Mouse (Mus musculus) splenic B cell, adult 2 months (primary cell): ENCODE results near the gene Tktl1.
"Not testable (repeated sequence)": the region's sequence is repeated elsewhere in the genome, so short reads cannot be mapped to it uniquely, and the experiment has no call there.

ENCODE experiments used
- DNase-seq: peaks from one replicate; pipeline ENCODE4 v3.0.0-alpha.2; 2011; ENCODE audit warnings: low read depth, low spot score
- H3K27me3 ChIP-seq: 2 replicates; pipeline ENCODE4 v1.6.1; 2012; ENCODE audit warnings: mild to moderate bottlenecking, low read length, moderate library complexity, mixed read lengths; ENCODE audit not compliant: control insufficient read depth, poor library complexity, insufficient read depth, severe bottlenecking
- H3K36me3 ChIP-seq: 2 replicates; pipeline ENCODE4 v1.6.1; 2012; ENCODE audit warnings: mild to moderate bottlenecking, low read length, moderate library complexity, mixed read lengths; ENCODE audit not compliant: control insufficient read depth, poor library complexity, insufficient read depth, severe bottlenecking

Tktl1 gene

DNA sequence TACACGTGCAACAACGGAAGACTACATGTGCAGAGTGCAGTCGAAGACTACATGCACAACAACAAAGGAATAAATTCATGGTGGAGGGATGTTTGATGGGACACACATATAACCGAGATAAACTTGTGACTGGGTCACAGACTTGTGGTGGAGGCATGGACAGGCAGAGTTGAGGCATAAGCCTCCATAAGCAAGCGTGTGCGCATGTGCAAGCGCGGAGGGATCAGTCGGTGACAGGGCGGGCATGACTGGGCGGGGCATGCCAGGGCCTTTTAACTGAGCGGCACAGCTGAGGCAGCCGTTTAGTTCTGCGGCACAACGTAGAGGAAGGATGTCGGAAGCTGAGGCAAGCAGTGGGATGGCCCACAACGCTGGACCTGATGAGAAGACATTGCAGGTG is at the start of gene Tktl1:
Gene Tktl1 (plus strand): TSS at position 301 of the 400 bp plus-strand sequence.
- DNase-seq, result no peak
- Histone ChIP-seq H3K27me3 (no peaks in the 10 kb centered on the region), H3K36me3 (no peaks in the 10 kb centered on the region)

DNA sequence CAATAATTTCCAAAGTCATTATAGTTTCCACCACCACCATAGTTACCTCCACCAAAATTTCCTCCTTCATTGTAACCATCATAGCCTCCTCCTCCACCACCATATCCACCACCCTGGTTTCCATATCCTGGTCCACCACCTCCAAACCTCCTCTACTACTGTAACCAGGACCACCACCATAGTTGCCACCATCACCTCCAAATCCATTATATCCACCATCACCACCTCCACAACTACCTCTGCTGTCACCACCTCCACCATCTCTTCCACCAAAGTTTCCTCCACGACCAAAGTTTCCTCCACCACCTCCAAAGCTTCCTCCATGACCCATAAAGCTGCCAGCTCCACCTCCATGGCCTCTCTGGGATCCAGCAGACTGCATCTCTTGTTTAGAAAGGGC is 41.8 kb upstream of the Tktl1 start, which contains the start of gene Mecp2:
Gene Mecp2 (minus strand): TSS at position 101 of the 400 bp plus-strand sequence.
- not testable (repeated sequence) for DNase-seq, H3K27me3 ChIP-seq, H3K36me3 ChIP-seq

DNA sequence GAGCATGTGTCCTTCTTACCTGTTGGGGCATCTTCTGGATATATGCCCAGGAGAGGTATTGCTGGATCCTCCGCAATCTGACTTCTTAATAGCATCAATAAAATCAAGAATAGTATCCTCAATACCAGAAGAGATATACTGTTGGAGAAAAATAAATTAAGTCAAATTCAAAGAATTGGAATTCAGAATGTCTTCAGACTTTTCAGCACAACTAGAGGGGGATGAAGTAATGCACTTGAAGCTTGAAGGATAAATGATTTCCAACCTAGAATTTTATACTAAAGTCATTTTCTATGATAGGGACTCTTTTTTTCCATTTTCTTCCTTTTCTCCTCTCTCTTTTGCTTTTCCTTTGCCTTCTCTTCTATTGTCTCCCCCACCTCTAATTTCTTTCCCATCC is 9.3 kb upstream of the Tktl1 start, which contains the start of gene Tex28:
Gene Tex28 (minus strand): TSS at position 101 of the 400 bp plus-strand sequence.
- H3K36me3 ChIP-seq, result no peaks in the 10 kb centered on the region
- no peaks in the 10 kb centered on the region for H3K27me3 ChIP-seq
- no peak for DNase-seq

DNA sequence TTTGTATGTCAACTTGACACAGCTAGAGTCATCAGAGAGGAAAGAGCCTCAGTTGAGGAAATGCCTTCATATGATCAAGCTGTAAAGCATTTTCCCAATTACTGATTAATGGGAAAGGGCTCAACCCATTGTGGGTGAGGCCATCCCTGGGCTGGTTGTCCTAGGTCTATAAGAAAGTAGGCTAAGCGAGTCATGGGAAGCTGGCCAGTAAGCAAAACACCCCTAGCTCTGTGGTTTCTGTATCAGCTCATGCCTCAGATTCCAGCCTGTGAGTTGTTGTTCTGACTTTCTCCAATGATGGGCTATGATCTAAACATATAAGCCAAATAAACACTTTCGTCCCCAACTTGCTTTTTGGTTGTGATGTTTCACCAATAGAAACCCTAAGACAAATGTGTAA is 26.5 kb downstream of the Tktl1 start:
- H3K27me3 ChIP-seq, result no peaks in the 10 kb centered on the region

DNA sequence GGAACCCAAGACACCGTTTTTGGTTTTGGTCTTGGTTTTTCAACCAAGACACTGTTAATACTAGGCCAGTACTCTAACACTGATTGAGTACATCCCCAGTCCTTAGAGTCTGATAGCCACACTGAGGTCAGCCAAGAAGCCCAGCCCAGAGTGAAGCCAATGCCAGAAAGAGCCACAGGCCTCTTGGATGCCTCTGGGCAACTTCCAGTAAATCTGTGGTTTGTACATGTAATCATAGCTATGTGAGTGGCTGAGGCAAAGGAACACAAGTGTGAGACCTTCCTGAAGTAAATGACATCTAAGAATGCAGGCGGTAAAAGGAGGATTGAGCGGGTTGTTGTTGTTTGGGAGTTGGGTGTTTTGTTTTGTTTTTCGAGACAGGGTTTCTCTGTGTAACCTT is 41.4 kb downstream of the Tktl1 start:
- no peaks in the 10 kb centered on the region for H3K36me3 ChIP-seq
- no peak for DNase-seq

More for the DNA sequence above, 26.5 kb downstream of the Tktl1 start:
- DNase-seq, result no peak
- H3K36me3 ChIP-seq, result no peaks in the 10 kb centered on the region

DNA sequence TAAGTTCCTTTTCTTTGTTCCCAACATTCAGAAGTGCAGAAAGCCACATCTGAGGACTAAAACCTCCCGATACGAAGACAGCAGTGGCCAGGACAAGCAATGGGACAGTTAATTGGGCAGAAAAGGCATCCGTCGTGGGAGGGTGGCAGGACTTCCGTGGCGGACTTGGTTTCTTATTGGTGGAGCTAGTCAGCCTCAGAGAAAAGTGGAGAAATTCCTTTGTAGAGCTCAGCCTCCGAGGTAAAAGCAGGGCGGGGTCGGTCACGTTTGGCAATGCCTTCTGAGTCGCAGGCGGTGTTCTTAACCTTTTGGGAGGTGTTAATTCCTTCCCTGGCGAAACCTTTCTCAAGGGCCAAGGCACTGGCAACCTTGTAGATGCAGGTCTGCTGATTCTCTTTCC is 42.4 kb downstream of the Tktl1 start:
- H3K36me3 ChIP-seq, result no peaks in the 10 kb centered on the region

More for the DNA sequence above, 41.4 kb downstream of the Tktl1 start:
- no peaks in the 10 kb centered on the region for H3K27me3 ChIP-seq

DNA sequence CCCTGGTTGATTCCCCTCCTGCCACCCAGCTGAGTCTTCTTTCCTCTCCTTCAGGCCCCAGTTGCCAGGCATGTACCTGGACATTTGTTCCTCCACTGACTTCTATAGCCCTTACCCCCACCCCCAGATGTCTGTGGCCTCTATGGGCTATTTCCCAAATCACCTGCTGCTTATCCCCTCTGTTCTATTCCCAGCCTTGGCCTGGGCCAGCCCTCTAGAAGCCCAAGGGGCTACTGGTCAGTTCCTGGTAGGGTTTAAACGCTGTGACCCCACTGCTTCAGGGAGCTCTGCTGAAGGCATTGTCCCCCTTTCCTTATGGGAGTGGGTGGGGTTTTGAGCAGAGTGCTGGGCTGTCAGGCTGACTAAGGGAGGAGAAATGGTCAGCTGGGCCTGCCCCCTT is 43.0 kb downstream of the Tktl1 start:
- H3K27me3 ChIP-seq, DNase-seq, H3K36me3 ChIP-seq: not testable (repeated sequence)

More for the DNA sequence above, 42.4 kb downstream of the Tktl1 start:
- DNase-seq, result no peak
- no peaks in the 10 kb centered on the region for H3K27me3 ChIP-seq

DNA sequence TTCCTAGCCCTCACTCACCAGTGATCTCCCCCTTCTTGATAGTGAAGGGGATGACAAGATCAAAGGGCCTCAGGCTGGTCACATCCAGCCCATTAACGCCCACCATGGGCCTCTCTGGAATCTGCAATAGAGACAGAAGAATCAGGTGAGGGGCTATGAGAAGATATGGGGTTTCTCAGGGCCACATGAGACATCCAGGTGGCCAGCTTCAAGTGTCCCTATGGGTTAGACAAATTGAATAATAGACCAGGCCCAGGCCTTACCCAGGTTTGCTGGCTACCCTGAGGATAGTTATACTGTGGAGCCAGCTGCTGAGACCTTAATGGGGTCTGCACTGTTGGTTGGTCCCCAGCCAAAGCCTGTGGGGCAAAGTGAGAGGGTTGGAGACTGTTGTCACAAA is 53.0 kb downstream of the Tktl1 start:
- peaks cover 19% of the 10 kb centered on the region; the same call in 1 of the 2 replicates for H3K36me3 ChIP-seq
- DNase-seq, result no peak

DNA sequence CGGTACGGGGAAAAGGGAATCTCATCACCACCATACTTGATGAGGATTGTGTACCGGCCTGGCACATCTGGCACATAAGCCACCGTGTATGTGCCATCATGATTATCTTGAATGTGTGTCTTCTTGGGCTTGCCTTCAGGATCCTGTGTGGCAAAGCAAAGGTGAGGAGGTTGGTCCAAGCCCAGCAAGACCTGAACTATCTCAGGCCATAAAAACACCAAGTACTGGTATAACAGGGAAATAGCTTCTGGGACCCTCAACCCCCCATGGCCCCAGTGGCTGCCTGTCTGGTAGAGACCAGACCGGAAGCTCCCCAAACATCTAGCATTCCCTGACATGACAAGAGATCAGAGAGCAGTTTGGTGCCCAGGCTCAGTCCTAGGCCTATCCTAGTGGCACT is 56.1 kb downstream of the Tktl1 start:
- DNase-seq, result no peak
- H3K27me3 ChIP-seq, result no peaks in the 10 kb centered on the region
- peaks cover 17% of the 10 kb centered on the region for H3K36me3 ChIP-seq

More for the DNA sequence above, 53.0 kb downstream of the Tktl1 start:
- H3K27me3 ChIP-seq, result no peaks in the 10 kb centered on the region

DNA sequence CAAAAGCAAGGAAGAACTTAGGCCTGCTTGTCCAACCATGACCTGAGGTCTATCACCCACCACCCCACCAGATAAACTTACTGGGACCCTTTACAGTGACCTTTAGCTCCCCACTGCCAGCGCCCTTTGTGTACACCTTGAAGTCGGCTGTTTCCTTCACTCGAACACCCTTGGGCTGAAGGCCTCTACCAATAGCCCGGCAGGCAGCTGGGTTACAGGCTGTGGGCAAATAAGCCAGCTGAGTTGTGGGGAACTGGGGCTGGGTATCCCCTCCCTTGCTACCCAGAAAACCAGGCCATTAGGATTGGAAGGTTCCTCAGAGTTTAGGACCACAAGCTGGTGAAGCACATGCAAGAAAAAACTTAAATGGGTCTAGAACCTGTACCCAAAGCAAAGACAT is 63.3 kb downstream of the Tktl1 start:
- DNase-seq, result no peak
- H3K36me3 ChIP-seq, result peaks cover 11% of the 10 kb centered on the region
- no peaks in the 10 kb centered on the region for H3K27me3 ChIP-seq

DNA sequence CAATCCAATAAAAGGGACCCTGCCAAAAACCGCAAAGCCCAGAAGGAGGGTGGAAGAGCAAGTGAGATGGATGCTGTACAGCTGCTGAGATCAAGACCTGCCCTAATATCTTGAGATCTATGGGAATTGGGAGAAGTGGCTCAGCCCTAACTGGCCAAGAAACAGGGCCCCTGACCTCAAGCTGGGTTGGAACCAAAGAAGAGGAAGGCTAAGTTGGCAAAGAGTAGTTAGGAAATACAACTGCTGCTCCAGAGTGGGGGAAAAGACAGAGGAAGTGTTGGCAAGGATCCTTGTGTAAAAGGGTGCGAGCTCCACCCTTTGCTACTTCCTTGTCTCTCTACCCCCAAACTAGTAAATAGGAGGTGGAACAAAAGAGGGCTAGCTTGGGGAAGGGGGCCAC is 66.3 kb downstream of the Tktl1 start:
- no peaks in the 10 kb centered on the region for H3K27me3 ChIP-seq
- no peak for DNase-seq

DNA sequence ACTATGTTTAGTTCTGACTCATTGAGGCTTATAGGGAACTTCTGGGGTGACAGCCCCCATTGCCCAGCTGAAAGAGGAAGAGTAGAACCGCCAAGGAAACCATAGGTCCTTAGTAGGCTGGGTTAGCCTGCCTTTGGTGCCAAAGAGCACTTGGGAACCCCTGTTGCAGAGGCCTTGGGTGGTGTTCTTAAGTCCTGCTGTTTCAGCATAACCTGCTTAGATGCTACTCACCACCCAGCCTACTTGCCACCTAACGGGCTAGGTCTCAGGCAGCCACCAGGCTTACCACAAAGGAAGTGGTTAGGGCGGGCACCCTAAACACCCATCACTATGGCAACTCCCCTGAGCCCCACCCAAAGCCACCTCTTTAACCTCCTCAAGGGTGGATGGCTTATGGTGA is 66.7 kb downstream of the Tktl1 start:
- peak; percentile 88 for DNase-seq
- Histone ChIP-seq H3K36me3 (peaks cover 7% of the 10 kb centered on the region), H3K27me3 (no peaks in the 10 kb centered on the region)

More for the DNA sequence above, 66.3 kb downstream of the Tktl1 start:
- H3K36me3 ChIP-seq, result peaks cover 7% of the 10 kb centered on the region

DNA sequence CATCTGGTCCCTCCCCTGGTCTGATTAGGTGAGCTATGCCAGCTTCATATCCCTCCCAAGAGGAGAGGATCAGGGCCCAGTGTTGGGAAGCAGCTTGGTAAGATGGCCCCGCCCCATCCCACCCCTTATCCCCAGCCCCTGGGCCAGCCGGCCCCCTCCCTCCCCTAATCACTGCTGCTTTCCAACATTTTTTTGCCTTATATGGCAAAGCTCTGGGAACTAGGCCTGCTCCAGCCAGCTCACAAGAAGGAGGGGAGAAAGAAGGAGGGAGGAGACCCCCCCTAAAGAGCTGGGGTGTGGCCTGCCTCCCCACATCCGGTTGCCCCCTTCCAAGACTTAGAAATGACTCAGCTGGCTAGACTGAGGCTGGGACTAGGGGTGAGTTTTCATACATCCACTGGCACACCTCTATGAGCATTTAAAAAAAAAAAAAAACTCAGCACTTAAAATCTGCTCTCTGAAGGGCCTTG is 67.6 kb downstream of the Tktl1 start:
- Histone ChIP-seq H3K27me3 (no peaks in the 10 kb centered on the region), H3K36me3 (peaks cover 7% of the 10 kb centered on the region)
- DNase-seq, result peak; percentile 39

DNA sequence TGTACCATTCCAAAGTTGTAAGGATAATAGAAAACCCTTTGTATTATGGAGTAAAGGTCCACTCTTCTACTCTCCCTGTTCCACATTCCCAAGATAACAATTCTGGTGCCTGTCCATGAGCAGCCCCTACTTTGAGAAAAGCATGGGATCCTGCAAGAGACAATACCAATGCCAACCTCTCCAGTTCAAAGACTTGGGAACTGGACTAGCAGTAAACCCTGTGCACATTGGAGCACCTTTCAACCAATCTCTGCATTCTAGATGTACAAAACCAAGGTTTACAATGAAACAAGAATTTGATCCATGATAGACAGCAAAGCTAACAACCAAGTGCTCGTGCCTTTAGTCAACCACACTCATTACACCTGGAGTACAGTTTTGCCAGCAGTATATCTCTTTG is 68.0 kb downstream of the Tktl1 start:
- Histone ChIP-seq H3K27me3 (no peaks in the 10 kb centered on the region), H3K36me3 (peaks cover 7% of the 10 kb centered on the region)
- no peak for DNase-seq

DNA sequence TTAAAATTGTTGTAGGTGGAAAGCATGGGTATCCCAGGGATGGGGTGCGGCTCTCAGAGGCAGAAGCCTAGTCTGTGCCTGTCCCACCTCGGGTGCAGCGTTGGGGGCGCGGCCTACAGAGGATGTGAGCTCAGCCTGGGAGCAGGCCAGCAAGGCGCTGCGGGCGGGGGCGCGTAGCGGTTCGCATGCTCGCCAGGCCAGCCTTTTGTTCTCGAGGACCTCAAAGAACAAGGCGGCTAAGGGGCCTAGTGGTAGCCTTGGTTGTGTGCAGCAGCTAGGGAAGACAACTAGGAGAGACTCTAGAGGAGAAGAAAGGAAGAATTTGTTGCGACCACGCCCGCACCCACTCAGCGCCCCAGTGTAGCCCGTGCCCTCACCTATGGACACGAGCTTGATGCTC is 68.6 kb downstream of the Tktl1 start:
- peak; percentile 65 for DNase-seq
- peaks cover 6% of the 10 kb centered on the region for H3K36me3 ChIP-seq

DNA sequence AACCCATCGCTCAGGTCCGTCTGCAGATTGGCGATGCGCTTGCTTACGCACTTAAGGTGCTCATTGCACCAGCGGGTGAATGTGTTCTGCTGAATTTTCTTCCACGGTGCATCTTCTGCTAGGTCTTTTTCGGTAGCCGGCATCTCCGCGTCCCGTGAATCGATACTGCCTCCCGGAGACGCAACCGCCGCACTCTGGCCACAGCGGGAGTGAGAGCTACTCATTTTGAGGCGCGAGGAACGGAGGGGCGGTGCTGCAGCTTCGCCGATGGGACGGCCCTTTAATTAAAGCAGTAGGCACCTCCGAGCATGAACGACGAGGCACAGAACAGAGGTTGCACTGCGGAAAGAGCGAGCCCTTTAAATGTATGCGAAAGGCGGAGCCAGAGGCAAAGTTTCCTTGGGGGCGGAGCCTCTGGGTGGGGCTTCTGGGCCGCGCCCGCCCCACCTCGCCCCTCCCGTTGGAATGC is 69.2 kb downstream of the Tktl1 start:
- H3K27me3 ChIP-seq, result no peaks in the 10 kb centered on the region
- DNase-seq, result peak; percentile 91
- H3K36me3 ChIP-seq, result peaks cover 6% of the 10 kb centered on the region

More for the DNA sequence above, 68.6 kb downstream of the Tktl1 start:
- no peaks in the 10 kb centered on the region for H3K27me3 ChIP-seq
